Mouse (Mus musculus) liver, postnatal 0 days (tissue): ENCODE measurements around the gene Ankdd1b.

Experiments used
- CTCF ChIP-seq: sonication (generic); IDR thresholded peaks from 2 replicates; pipeline ENCODE4 v1.5.1; 2016; ENCODE audit warnings: antibody characterized with exemption, low read depth
- EP300 ChIP-seq: IDR thresholded peaks from 2 replicates; pipeline ENCODE4 v1.6.1; 2016; ENCODE audit warnings: antibody characterized with exemption, low read depth, mild to moderate bottlenecking

- TF ChIP-seq CTCF (no peak), EP300 (no peak)
Measured at GRCm38 (mm10) chr13:96506313-96506712, 35.3 kb upstream of the Ankdd1b start.
